Mouse (Mus musculus) induced T-regulatory cell, adult 2 months (primary cell): Measurements from ENCODE around the gene Gng5.

Experiments used
- DNase-seq: peaks from one replicate; pipeline ENCODE4 v3.0.0-alpha.2; 2012; ENCODE audit warnings: low read depth

Gene Gng5

GRCm38 (mm10) chr3:146540521-146541273 is 41.1 kb downstream of the Gng5 start:
- no peak for DNase-seq

- DNase-seq = no peak
These were observed 44.0 kb downstream of the Gng5 start for GRCm38 (mm10) chr3:146543632-146544031.

GRCm38 (mm10) chr3:146554816-146555215 is 55.2 kb downstream of the Gng5 start:
- no peak for DNase-seq
